Comparison of ENCODE assay signal across 9 mouse cellular contexts in genomic region chr2:20525879-20526593, GRCm38 (mm10).
DNase-seq lines count a peak whose midpoint lies in the region; ATAC-seq and TF ChIP-seq lines count a peak whose summit lies in the region.
"Had no signal": no experiment of that assay in that cellular context is flagged by ENCODE, and none has a peak within 500 bp of the region (broad histone marks: within the 10 kb centered on the region; RNA-seq: fewer than 3 reads in every experiment).

No protein-coding gene starts in this region.

- peak; percentile 45 for TF ChIP-seq CTCF in lung, adult 2 months (IDR thresholded peaks at IDR 0.05; ENCODE audit: insufficient read depth, low read length)

- H3K36me3 ChIP-seq in embryonic facial prominence, embryonic 11.5 days (replicated peaks; ENCODE audit: control insufficient read depth, insufficient read depth, low read depth, low read length), result no peaks in the 10 kb centered on the region
- H3K36me3 ChIP-seq in kidney, embryonic 16.5 days (ENCODE audit: insufficient read depth, low read length), result peaks cover 13% of the 10 kb centered on the region
- peaks cover 8% of the 10 kb centered on the region; the same call in 1 of the 2 replicates for H3K36me3 ChIP-seq in stomach, embryonic 16.5 days (ENCODE audit: control insufficient read depth, insufficient read depth, low read length)

- ATAC-seq in embryonic facial prominence, embryonic 11.5 days (replicated peaks; ENCODE audit: insufficient number of reproducible peaks, low FRiP score, low TSS enrichment, low read depth), result no peak; the same call in 1 of the 2 replicates
- peak; percentile 62 for ATAC-seq in kidney, embryonic 16.5 days (ENCODE audit: low FRiP score, low TSS enrichment)
- ATAC-seq in stomach, embryonic 16.5 days (ENCODE audit: insufficient read depth, low FRiP score), result peak; percentile 65
- ATAC-seq in granulocyte monocyte progenitor cell, adult 5-6 weeks (replicated peaks; ENCODE audit: poor library complexity, severe bottlenecking), result no peak
- no peak for ATAC-seq in CD4-positive, CD25-positive, alpha-beta regulatory T cell, adult 4 months
- ATAC-seq: inflammation-experienced regulatory T-cells, adult 6 months had no signal

- H3K9ac ChIP-seq in embryonic facial prominence, embryonic 11.5 days (replicated peaks; ENCODE audit: low read length), result no peak overlapping the region
- H3K9ac ChIP-seq in kidney, embryonic 16.5 days (replicated peaks; ENCODE audit: low read length), result no peak overlapping the region
- no peak overlapping the region for H3K9ac ChIP-seq in stomach, embryonic 16.5 days (ENCODE audit: low read length)

- TF ChIP-seq POLR2A in lung, adult 2 months (IDR thresholded peaks at IDR 0.05; ENCODE audit: borderline replicate concordance, extremely low read depth, low read depth, low read length), result no peak

- H3K4me2 ChIP-seq in embryonic facial prominence, embryonic 11.5 days (ENCODE audit: low read depth, low read length), result no peak overlapping the region
- H3K4me2 ChIP-seq in kidney, embryonic 16.5 days (replicated peaks; ENCODE audit: low read depth, low read length), result no peak overlapping the region
- no peak overlapping the region for H3K4me2 ChIP-seq in stomach, embryonic 16.5 days (ENCODE audit: low read depth, low read length)

- no peaks in the 10 kb centered on the region for H3K9me3 ChIP-seq in embryonic facial prominence, embryonic 11.5 days (replicated peaks; ENCODE audit: control insufficient read depth, low read length)
- H3K9me3 ChIP-seq in kidney, embryonic 16.5 days (ENCODE audit: low read length), result no peaks in the 10 kb centered on the region
- H3K9me3 ChIP-seq in stomach, embryonic 16.5 days (replicated peaks; ENCODE audit: control insufficient read depth, low read length), result no peaks in the 10 kb centered on the region

- no peak overlapping the region for H3K27ac ChIP-seq in embryonic facial prominence, embryonic 11.5 days (replicated peaks; ENCODE audit: low read depth, low read length)
- H3K27ac ChIP-seq in kidney, embryonic 16.5 days (ENCODE audit: low read length), result peak overlapping the region; percentile 79
- H3K27ac ChIP-seq in stomach, embryonic 16.5 days (ENCODE audit: low read length), result peak overlapping the region; percentile 48

- peaks cover 13% of the 10 kb centered on the region; the same call in 1 of the 2 replicates for H3K4me1 ChIP-seq in lung, adult 2 months (ENCODE audit: control insufficient read depth, insufficient read depth, low read length)
- no peaks in the 10 kb centered on the region for H3K4me1 ChIP-seq in embryonic facial prominence, embryonic 11.5 days (ENCODE audit: control insufficient read depth, insufficient read depth, low read length)
- H3K4me1 ChIP-seq in kidney, embryonic 16.5 days (ENCODE audit: insufficient read depth, low read length), result peaks cover 38% of the 10 kb centered on the region
- peaks cover 28% of the 10 kb centered on the region for H3K4me1 ChIP-seq in stomach, embryonic 16.5 days (ENCODE audit: control insufficient read depth, insufficient read depth, low read length)

- no peak overlapping the region for H3K4me3 ChIP-seq in lung, adult 2 months (replicated peaks; ENCODE audit: extremely low read depth, low read depth, low read length)
- H3K4me3 ChIP-seq in embryonic facial prominence, embryonic 11.5 days (ENCODE audit: low read depth, low read length), result no peak overlapping the region
- no peak overlapping the region for H3K4me3 ChIP-seq in kidney, embryonic 16.5 days (ENCODE audit: low read length)
- H3K4me3 ChIP-seq in stomach, embryonic 16.5 days (replicated peaks; ENCODE audit: low read length), result no peak overlapping the region

- no peak for DNase-seq in lung, adult 2 months
- DNase-seq in lung, postnatal 14 days, result no peak
- peak; percentile 33 for DNase-seq in embryonic facial prominence, embryonic 11.5 days (ENCODE audit: low spot score)
- no peak for DNase-seq in cerebellum, postnatal 25 days

- H3K27me3 ChIP-seq in embryonic facial prominence, embryonic 11.5 days (ENCODE audit: control insufficient read depth, insufficient read depth, low read length), result no peaks in the 10 kb centered on the region
- H3K27me3 ChIP-seq in kidney, embryonic 16.5 days (ENCODE audit: insufficient read depth, low read length), result no peaks in the 10 kb centered on the region
- no peaks in the 10 kb centered on the region for H3K27me3 ChIP-seq in stomach, embryonic 16.5 days (ENCODE audit: control insufficient read depth, insufficient read depth, low read length)

- WGBS in lung, adult 2 months, result 16% methylated on average over 4 of the region's 4 CpGs
- 25% methylated on average over 4 of the region's 4 CpGs for WGBS in embryonic facial prominence, embryonic 11.5 days
- WGBS in kidney, embryonic 16.5 days, result 32% methylated on average over 4 of the region's 4 CpGs
- 19% methylated on average over 4 of the region's 4 CpGs for WGBS in stomach, embryonic 16.5 days

Comparison
In these comparisons a context has a peak if more than half of its experiments do, and no peak if none do; other contexts are left out.
1. ATAC-seq: peak in kidney, embryonic 16.5 days (single experiment) and stomach, embryonic 16.5 days (single experiment); none in embryonic facial prominence, embryonic 11.5 days (single experiment), granulocyte monocyte progenitor cell, adult 5-6 weeks (single experiment) and CD4-positive, CD25-positive, alpha-beta regulatory T cell, adult 4 months (single experiment).